22 mouse cellular contexts compared by ENCODE assay signal in genomic region chr9:72703142-72703541, GRCm38 (mm10). TPM values are rescaled to one million over a fixed set of nuclear protein-coding genes. Genes with fewer than 3 reads are reported as not detected.
DNase-seq lines count a peak whose midpoint lies in the region; ATAC-seq and TF ChIP-seq lines count a peak whose summit lies in the region.
"Had no signal": no experiment of that assay in that cellular context is flagged by ENCODE, and none has a peak within 500 bp of the region (broad histone marks: within the 10 kb centered on the region; RNA-seq: fewer than 3 reads in every experiment).

No protein-coding gene starts in this region.

- intact Hi-C loops in gastrocnemius, adult 2 months (cut with DNase I): no loop called here

- H3K4me2 ChIP-seq in stomach, postnatal 0 days (replicated peaks; ENCODE audit: low read depth): no peak overlapping the region
- H3K4me2 ChIP-seq: embryonic facial prominence, embryonic 12.5 days; forebrain, embryonic 12.5 days had no signal

- no peak for DNase-seq in gastrocnemius, adult 2 months
- no peak for DNase-seq in gastrocnemius, adult 18-20 months (ENCODE audit: low spot score)
- DNase-seq in ovary, postnatal 36 days (ENCODE audit: low spot score): no peak
- no peak for DNase-seq in stomach, postnatal 0 days (ENCODE audit: low spot score)
- DNase-seq: cerebellum, adult 11-12 months; cerebellum, adult 2 months; cerebellum, adult 9-10 months; cerebellum, postnatal 10 days; cerebellum, postnatal 25 days had no signal

- no peak for TF ChIP-seq POLR2A in embryonic fibroblast, embryonic 13.5 days (IDR thresholded peaks at IDR 0.05; ENCODE audit: low read depth, low read length)

- TF ChIP-seq EP300 in stomach, postnatal 0 days (optimal IDR thresholded peaks at IDR 0.05): no peak

- no peak for ATAC-seq in stomach, postnatal 0 days (ENCODE audit: low FRiP score, low TSS enrichment)
- ATAC-seq: activated CD4-positive, CD25-positive, alpha-beta regulatory T cell, adult 4 months; CD4-positive, CD25-positive, alpha-beta regulatory T cell, adult 4 months; forebrain, embryonic 14.5 days; forebrain, embryonic 16.5 days; Patski had no signal

- H3K27me3 ChIP-seq in C2C12 (ENCODE audit: control insufficient read depth, insufficient read depth, insufficient read length): no peaks in the 10 kb centered on the region
- H3K27me3 ChIP-seq in stomach, postnatal 0 days (ENCODE audit: control insufficient read depth, insufficient read depth, low read length): no peaks in the 10 kb centered on the region
- H3K27me3 ChIP-seq: CH12.LX; embryonic facial prominence, embryonic 12.5 days; forebrain, embryonic 12.5 days; Patski had no signal

- H3K9me3 ChIP-seq in stomach, postnatal 0 days (ENCODE audit: control insufficient read depth, low read length): no peaks in the 10 kb centered on the region
- H3K9me3 ChIP-seq: embryonic facial prominence, embryonic 10.5 days; embryonic facial prominence, embryonic 12.5 days; forebrain, embryonic 12.5 days; G1E had no signal

- H3K9ac ChIP-seq in stomach, postnatal 0 days (ENCODE audit: low read length): no peak overlapping the region
- H3K9ac ChIP-seq: embryonic facial prominence, embryonic 12.5 days; forebrain, embryonic 12.5 days had no signal

- peak overlapping the region; percentile 32 for H3K4me3 ChIP-seq in gastrocnemius, adult 2 months
- no peak overlapping the region for H3K4me3 ChIP-seq in C2C12 (ENCODE audit: insufficient read depth, poor library complexity, severe bottlenecking)
- no peak overlapping the region for H3K4me3 ChIP-seq in embryonic fibroblast, embryonic 13.5 days (ENCODE audit: insufficient read depth, low read length)
- no peak overlapping the region for H3K4me3 ChIP-seq in stomach, postnatal 0 days (ENCODE audit: low read depth, low read length)
- H3K4me3 ChIP-seq: embryonic facial prominence, embryonic 10.5 days; embryonic facial prominence, embryonic 12.5 days; erythroblast, embryonic 14.5 days; forebrain, embryonic 12.5 days had no signal

- H3K27ac ChIP-seq in gastrocnemius, adult 2 months: peak overlapping the region; percentile 96
- peak overlapping the region; percentile 36; the same call in 1 of the 2 replicates for H3K27ac ChIP-seq in embryonic fibroblast, embryonic 13.5 days (ENCODE audit: insufficient read depth, low read length)
- no peak overlapping the region for H3K27ac ChIP-seq in stomach, postnatal 0 days (replicated peaks)
- H3K27ac ChIP-seq: embryonic facial prominence, embryonic 10.5 days; embryonic facial prominence, embryonic 12.5 days; forebrain, embryonic 12.5 days had no signal

- H3K79me3 ChIP-seq in C2C12 (ENCODE audit: low read depth): peaks cover 75% of the 10 kb centered on the region

- H3ac ChIP-seq in C2C12 (ENCODE audit: control insufficient read depth, insufficient read length, low read depth): no peak overlapping the region

- peaks cover 75% of the 10 kb centered on the region for H3K36me3 ChIP-seq in C2C12 (ENCODE audit: control insufficient read depth, insufficient read depth)
- peaks cover 5% of the 10 kb centered on the region; the same call in 1 of the 2 replicates for H3K36me3 ChIP-seq in stomach, postnatal 0 days (ENCODE audit: control insufficient read depth, insufficient read depth, low read length)

- 90% methylated on average over 4 of the region's 4 CpGs for WGBS in stomach, postnatal 0 days

- TF ChIP-seq CTCF in gastrocnemius, adult 2 months (IDR thresholded peaks at IDR 0.05): no peak
- no peak for TF ChIP-seq CTCF in C2C12 (IDR thresholded peaks at IDR 0.05; ENCODE audit: control insufficient read depth, insufficient read depth, insufficient read length)
- no peak for TF ChIP-seq CTCF in embryonic fibroblast, embryonic 13.5 days (IDR thresholded peaks at IDR 0.05; ENCODE audit: borderline replicate concordance, insufficient read depth, low read length)
- TF ChIP-seq CTCF in stomach, postnatal 0 days (IDR thresholded peaks at IDR 0.05; ENCODE audit: low read depth): no peak

- peaks cover 33% of the 10 kb centered on the region for H3K4me1 ChIP-seq in embryonic fibroblast, embryonic 13.5 days (ENCODE audit: control insufficient read depth, insufficient read depth, low read length)
- no peaks in the 10 kb centered on the region for H3K4me1 ChIP-seq in stomach, postnatal 0 days (replicated peaks; ENCODE audit: control insufficient read depth, insufficient read depth)
- H3K4me1 ChIP-seq: embryonic facial prominence, embryonic 10.5 days had no signal

- peaks cover 95% of the 10 kb centered on the region for H3K79me2 ChIP-seq in C2C12 (ENCODE audit: control insufficient read depth, insufficient read depth)

TF ChIP-seq in C2C12, 6 proteins besides CTCF, POLR2A, EP300 and RAD21:
- TF ChIP-seq MYOG (IDR thresholded peaks at IDR 0.05; ENCODE audit: control insufficient read depth, extremely low read depth, insufficient read length): no peak
- no peak for TF ChIP-seq MYOD1 (IDR thresholded peaks at IDR 0.05; ENCODE audit: control insufficient read depth, insufficient read length, low read depth)
- no peak for TF ChIP-seq MAX (IDR thresholded peaks at IDR 0.05)
- no peak for TF ChIP-seq FOSL1 (IDR thresholded peaks at IDR 0.05; ENCODE audit: insufficient read depth, low read length, poor library complexity, severe bottlenecking)
- peak; percentile 44 for TF ChIP-seq CEBPB (IDR thresholded peaks at IDR 0.05; ENCODE audit: low read depth)
- TF ChIP-seq USF1 (IDR thresholded peaks at IDR 0.05; ENCODE audit: low read depth): no peak

RNA-seq across cellular contexts. Expression of gene Nedd4, which starts 41.0 kb away (rescaled TPM):
- 100 to 1,000 TPM; 273 to 325 TPM for total RNA-seq in gastrocnemius, adult 2 months (2021)
- 100 to 1,000 TPM; 266 to 284 TPM for total RNA-seq in gastrocnemius, adult 18-20 months (2021)
- 215 TPM for polyA plus RNA-seq in C2C12 (2012; fragmentation: generic; extraction: Trizol)
- 1,359 and 1,364 TPM in 2 replicates for polyA plus RNA-seq in embryonic fibroblast, embryonic 13.5 days (2011; ENCODE audit: insufficient read length, low read depth, missing spikeins)
- 175 and 195 TPM in 2 replicates for polyA plus RNA-seq in stomach, postnatal 0 days (2015; fragmentation: Nextera tagmentation; extraction: Ambion mirVana)
